ENCODE assay signal across 18 mouse cellular contexts in the genomic region with DNA sequence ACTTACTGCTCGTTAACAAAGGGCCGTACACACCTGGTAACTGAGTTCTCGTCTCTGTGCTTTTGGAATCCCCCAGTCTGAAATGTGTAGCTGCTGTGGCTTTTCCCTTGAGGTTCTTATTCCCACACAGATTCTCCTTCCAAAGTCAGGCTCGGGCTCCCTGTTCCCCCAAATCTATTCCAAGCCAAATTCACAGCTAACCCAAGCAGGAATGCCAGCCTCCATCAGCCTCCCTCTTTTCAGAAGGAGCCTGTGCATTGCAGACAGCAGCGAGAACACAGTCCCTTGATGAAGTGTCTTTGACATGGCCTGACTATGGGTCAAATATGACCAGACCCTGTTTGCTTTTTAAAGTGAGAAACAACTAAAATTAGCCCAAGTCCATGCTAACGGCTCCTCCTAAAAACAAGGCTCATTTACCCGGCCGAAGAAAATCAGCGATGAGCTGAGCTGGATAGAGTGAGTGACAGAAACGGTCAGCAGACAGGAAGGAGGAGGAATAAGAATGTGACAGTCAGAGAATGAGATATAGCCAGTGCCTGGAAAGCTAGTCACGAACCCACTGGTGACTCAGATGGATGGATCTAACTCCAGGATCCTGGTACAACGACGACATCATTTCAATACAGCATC.
DNase-seq lines count a peak whose midpoint lies in the region; ATAC-seq lines count a peak whose summit lies in the region.
"Had no signal": no experiment of that assay in that cellular context is flagged by ENCODE, and none has a peak within 500 bp of the region (broad histone marks: within the 10 kb centered on the region; RNA-seq: fewer than 3 reads in every experiment).

No protein-coding gene starts in this region.

- no peak overlapping the region for H3K27ac ChIP-seq in hindbrain, embryonic 16.5 days (ENCODE audit: low read depth, low read length)
- H3K27ac ChIP-seq in hindbrain, embryonic 12.5 days = no peak overlapping the region
- H3K27ac ChIP-seq: embryonic facial prominence, embryonic 10.5 days; macrophage had no signal

- no peaks in the 10 kb centered on the region for H3K4me1 ChIP-seq in hindbrain, embryonic 16.5 days (ENCODE audit: control insufficient read depth, insufficient read depth, low read depth, low read length)
- no peaks in the 10 kb centered on the region for H3K4me1 ChIP-seq in hindbrain, embryonic 12.5 days
- H3K4me1 ChIP-seq: embryonic facial prominence, embryonic 10.5 days had no signal

- no peak overlapping the region for H3K9ac ChIP-seq in hindbrain, embryonic 16.5 days (ENCODE audit: low read depth, low read length)
- H3K9ac ChIP-seq in hindbrain, embryonic 12.5 days = no peak overlapping the region

- ATAC-seq in frontal cortex, adult (ENCODE audit: low TSS enrichment) = peak; percentile 93
- ATAC-seq in hindbrain, embryonic 16.5 days = peak; percentile 40; the same call in 1 of the 2 replicates
- ATAC-seq in hindbrain, embryonic 12.5 days (ENCODE audit: low FRiP score) = no peak
- ATAC-seq: intestine, postnatal 0 days had no signal

- no peak overlapping the region for H3K4me3 ChIP-seq in hindbrain, embryonic 16.5 days (ENCODE audit: low read length)
- no peak overlapping the region for H3K4me3 ChIP-seq in hindbrain, embryonic 12.5 days
- H3K4me3 ChIP-seq: embryonic facial prominence, embryonic 10.5 days had no signal

- H3K9me3 ChIP-seq in hindbrain, embryonic 16.5 days (ENCODE audit: control insufficient read depth, low read length) = peaks cover 4% of the 10 kb centered on the region; the same call in 1 of the 2 replicates
- 0 out of 2 replicates have a peak, but pooled peaks cover 4% of the 10 kb centered on the region for H3K9me3 ChIP-seq in hindbrain, embryonic 12.5 days (replicated peaks)

- 76% methylated on average over 13 of the region's 13 CpGs for WGBS in hindbrain, embryonic 16.5 days
- 81% methylated on average over 13 of the region's 13 CpGs for WGBS in hindbrain, embryonic 12.5 days

- no peak for DNase-seq in frontal cortex, postnatal 10 days (ENCODE audit: low spot score in 2 of 2)
- peak; percentile 21 to 25 for DNase-seq in right cerebral cortex, adult 2 months (ENCODE audit: low spot score in 2 of 2)
- DNase-seq in right cerebral cortex, postnatal 4 days = no peak
- DNase-seq in telencephalon, adult 2 months (ENCODE audit: low read depth, low spot score) = peak; percentile 28
- DNase-seq in layer of hippocampus, postnatal 10 days (ENCODE audit: low spot score in 2 of 2) = no peak
- DNase-seq: adrenal gland, postnatal 10 days; cerebellum, postnatal 10 days; gastrocnemius, postnatal 10 days; heart, postnatal 14 days; kidney, postnatal 14 days; liver; thymus, adult 2 months had no signal

- no peaks in the 10 kb centered on the region for H3K27me3 ChIP-seq in hindbrain, embryonic 16.5 days (replicated peaks; ENCODE audit: control insufficient read depth, insufficient read depth, low read length)
- H3K27me3 ChIP-seq in hindbrain, embryonic 12.5 days = no peaks in the 10 kb centered on the region

- H3K4me2 ChIP-seq in hindbrain, embryonic 16.5 days (ENCODE audit: low read length) = no peak overlapping the region
- H3K4me2 ChIP-seq in hindbrain, embryonic 12.5 days (replicated peaks) = no peak overlapping the region

- no peaks in the 10 kb centered on the region for H3K36me3 ChIP-seq in hindbrain, embryonic 16.5 days (ENCODE audit: control insufficient read depth, insufficient read depth, low read length)
- no peaks in the 10 kb centered on the region for H3K36me3 ChIP-seq in hindbrain, embryonic 12.5 days
- H3K36me3 ChIP-seq: embryonic facial prominence, embryonic 10.5 days had no signal

Comparison
In these comparisons a context has a peak if more than half of its experiments do, and no peak if none do; other contexts are left out.
1. DNase-seq: peak in right cerebral cortex, adult 2 months (2 of 2) and telencephalon, adult 2 months (single experiment); none in frontal cortex, postnatal 10 days (0 of 2), right cerebral cortex, postnatal 4 days (single experiment) and layer of hippocampus, postnatal 10 days (0 of 2).